Mouse (Mus musculus): ENCODE results near the gene Trpm3. TPM values are rescaled to one million over a fixed set of nuclear protein-coding genes. Genes with fewer than 3 reads are reported as not detected.
A peak's percentile ranks its signal among the peaks of the same experiment; 100 is the strongest.

The Trpm3 gene
- total RNA-seq, 2 experiments from 2014 or later, result 38.9 to 40.3 TPM

DNA sequence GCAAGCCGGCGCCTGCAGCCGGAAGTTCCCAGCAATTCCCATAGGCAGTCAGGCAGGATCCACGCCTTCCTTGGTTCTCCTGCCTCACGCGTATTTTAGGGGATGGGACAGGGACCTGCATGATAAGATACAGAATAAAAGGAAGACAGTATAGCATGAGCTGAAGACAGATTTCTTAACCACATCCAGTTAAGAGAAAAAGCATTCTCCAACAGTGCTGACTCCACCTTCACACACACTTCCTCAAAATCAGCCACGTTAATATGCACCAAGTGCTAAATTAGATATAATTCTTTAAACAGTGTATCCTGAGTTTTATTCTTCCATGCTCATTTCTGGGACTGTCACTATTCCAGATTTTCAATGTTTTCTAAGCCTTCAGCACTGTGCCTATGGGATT is 839.9 kb downstream of the Trpm3 start:
- no peak overlapping the region for H3K4me3 ChIP-seq
- no peak for TF ChIP-seq CTCF (IDR thresholded peaks at IDR 0.05)
- peak overlapping the region; percentile 64; the same call in 1 of the 2 replicates for H3K27ac ChIP-seq
- no peak for DNase-seq (ENCODE audit: extremely low spot score in 1 of 2, low spot score in 2 of 2)
- intact Hi-C loops (cut with DNase I), result loop anchor here (2.0 to 5.0 kb wide), 2 partner anchors 48 to 61 kb away; no protein-coding TSS in a partner anchor

DNA sequence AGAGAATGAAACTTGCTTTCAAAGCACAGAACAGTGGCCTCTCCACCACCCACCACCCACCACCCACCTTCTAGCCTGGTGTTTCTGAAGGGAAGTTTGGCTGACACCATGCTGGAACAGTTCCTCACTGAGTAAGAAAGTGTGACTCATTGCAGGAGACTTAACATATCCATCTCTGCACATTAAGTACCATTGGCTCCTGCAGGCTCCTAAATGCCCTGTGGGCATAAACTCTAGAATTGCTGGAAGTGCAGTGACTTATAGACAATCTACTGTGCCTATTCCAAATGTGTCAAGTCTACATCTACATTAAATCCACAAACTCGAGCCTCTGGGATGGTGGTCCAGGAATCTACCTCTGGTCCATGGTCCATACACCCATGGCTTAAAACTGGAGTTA is 840.3 kb downstream of the Trpm3 start:
- intact Hi-C loops (cut with DNase I), result loop anchor here (2.0 to 5.0 kb wide), 2 partner anchors 48 to 62 kb away; no protein-coding TSS in a partner anchor
- no peak for TF ChIP-seq CTCF (IDR thresholded peaks at IDR 0.05)
- Histone ChIP-seq H3K27ac (peak overlapping the region; percentile 64; the same call in 1 of the 2 replicates), H3K4me3 (no peak overlapping the region)
- no peak for DNase-seq (ENCODE audit: extremely low spot score in 1 of 2, low spot score in 2 of 2)

DNA sequence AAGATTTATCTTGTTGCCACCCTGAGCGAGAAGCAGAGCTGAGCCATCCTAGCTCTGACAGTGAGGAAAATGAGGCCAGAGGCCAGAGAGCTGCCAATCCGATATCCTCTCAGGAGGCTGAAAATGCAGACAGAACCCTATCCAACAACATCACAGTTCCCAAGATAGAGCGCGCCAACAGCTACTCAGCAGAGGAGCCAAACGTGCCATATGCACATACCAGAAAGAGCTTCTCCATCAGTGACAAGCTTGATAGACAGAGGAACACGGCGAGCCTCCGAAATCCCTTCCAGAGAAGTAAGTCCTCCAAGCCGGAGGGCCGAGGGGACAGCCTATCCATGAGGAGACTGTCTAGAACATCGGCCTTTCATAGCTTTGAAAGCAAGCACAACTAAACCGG is 849.1 kb downstream of the Trpm3 start:
- Histone ChIP-seq H3K4me3 (no peak overlapping the region), H3K27ac (peak overlapping the region; percentile 19; the same call in 1 of the 2 replicates)
- DNase-seq (ENCODE audit: extremely low spot score in 1 of 2, low spot score in 2 of 2), result no peak
- intact Hi-C loops (cut with DNase I), result no loop called here
- TF ChIP-seq CTCF (IDR thresholded peaks at IDR 0.05), result no peak

DNA sequence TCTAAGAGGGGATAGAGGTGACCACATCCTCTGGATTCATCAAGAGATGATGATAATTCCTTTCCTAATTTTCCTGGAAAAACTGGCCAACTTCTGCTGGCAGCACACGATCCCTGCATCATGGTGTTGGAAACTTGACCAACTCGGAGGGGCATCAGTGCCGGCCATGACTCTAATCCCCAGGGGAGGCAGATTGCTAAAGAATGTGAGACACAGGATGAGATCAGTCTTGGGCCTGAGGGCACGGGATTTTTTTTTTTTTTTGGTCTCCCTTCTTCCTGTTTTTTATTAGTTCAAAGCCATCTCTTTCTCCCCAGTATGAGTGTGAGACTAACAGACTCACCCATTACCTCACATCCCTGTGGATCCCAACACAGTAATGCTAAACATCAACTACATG is 855.1 kb downstream of the Trpm3 start:
- Histone ChIP-seq H3K27ac (no peak overlapping the region), H3K4me3 (no peak overlapping the region)
- intact Hi-C loops (cut with DNase I), result no loop called here
- DNase-seq (ENCODE audit: extremely low spot score in 1 of 2, low spot score in 2 of 2), result no peak
- no peak for TF ChIP-seq CTCF (IDR thresholded peaks at IDR 0.05)

DNA sequence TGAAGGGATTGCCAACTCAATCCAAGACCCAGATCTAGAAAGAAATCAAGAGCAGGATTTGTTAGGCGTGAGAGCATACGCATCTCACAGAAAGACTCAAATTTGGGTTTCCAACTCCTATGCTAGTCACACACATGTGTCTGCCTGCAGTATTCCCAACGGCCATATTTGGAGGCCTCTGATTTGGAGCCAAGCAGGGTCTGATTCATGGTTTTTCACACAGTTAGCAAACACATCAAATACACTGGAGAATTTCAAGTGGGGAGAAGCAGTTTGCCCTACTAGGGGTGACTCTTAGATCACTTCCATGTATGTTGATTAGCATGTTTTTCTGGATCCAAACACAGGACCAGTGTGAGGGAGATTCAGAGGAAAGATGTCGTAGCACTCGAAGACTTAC is 855.7 kb downstream of the Trpm3 start:
- Histone ChIP-seq H3K4me3 (no peak overlapping the region), H3K27ac (no peak overlapping the region)
- DNase-seq (ENCODE audit: extremely low spot score in 1 of 2, low spot score in 2 of 2), result no peak
- no peak for TF ChIP-seq CTCF (IDR thresholded peaks at IDR 0.05)
- intact Hi-C loops (cut with DNase I), result no loop called here

DNA sequence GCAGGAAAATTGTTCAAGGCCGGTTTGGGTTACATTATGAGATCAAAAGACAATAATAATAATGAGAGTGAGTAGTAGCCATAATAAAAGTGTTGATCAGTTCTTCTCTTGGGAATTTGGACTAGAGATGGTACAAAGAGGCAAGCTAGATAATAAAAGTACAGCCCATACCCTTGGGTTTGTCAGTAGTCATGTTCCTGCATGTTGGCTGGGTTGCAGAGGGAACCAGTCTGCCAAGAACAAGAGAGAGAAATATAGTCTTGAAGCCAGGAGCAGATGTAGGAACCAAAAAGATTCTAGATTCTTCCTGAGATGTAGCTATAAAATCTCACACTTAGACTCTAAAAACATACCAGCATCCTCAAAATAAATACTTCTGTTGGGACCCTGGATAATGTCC is 861.4 kb downstream of the Trpm3 start:
- intact Hi-C loops (cut with DNase I), result no loop called here
- no peak for DNase-seq (ENCODE audit: extremely low spot score in 1 of 2, low spot score in 2 of 2)
- TF ChIP-seq CTCF (IDR thresholded peaks at IDR 0.05), result no peak
- no peak overlapping the region for H3K4me3 ChIP-seq
- no peak overlapping the region; the same call in 1 of the 2 replicates for H3K27ac ChIP-seq

DNA sequence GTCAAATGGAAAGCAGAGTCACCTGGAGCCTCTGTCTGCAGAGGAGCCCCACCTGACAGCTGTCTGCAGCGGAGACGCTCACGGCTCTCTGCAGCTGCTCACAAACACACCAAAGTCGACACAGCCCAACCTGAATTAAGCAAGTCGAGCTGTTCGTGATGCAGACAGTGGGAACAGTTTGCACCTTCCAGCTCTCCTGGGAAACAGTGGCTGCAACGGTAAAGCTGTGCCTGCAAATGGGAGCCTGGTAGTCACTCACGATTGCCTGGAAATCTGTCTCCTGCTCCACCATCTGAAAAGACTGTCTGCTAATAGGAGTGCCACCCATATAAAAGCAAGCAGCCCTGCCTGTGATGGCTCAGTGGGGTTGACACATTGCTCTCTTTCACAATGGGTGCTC is 865.0 kb downstream of the Trpm3 start:
- Histone ChIP-seq H3K4me3 (no peak overlapping the region), H3K27ac (peak overlapping the region; percentile 30; the same call in 1 of the 2 replicates)
- peak; percentile 33 to 49 for DNase-seq (ENCODE audit: extremely low spot score in 1 of 2, low spot score in 2 of 2)
- TF ChIP-seq CTCF (IDR thresholded peaks at IDR 0.05), result no peak
- intact Hi-C loops (cut with DNase I), result no loop called here

DNA sequence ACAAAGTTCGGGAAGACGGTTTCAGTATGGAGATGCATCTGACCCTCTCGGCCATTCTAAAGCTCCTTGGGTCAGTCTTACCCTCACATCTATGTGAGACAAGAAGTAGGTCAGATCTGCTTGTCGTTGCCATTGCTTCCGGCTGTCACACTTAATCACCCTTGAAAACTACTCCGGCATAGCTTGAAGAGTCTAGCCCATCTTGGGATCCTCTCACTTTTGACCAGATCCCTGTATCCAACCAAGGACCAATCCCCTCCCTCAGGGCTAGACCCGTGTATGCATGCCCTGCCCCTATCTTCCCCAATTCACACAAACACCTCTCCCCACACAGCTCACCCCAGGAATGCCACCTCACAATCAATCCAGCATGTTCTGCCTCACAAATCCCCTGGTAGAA is 867.0 kb downstream of the Trpm3 start:
- no peak overlapping the region for H3K4me3 ChIP-seq
- TF ChIP-seq CTCF (IDR thresholded peaks at IDR 0.05), result no peak
- intact Hi-C loops (cut with DNase I), result loop anchor here (2.0 kb wide), 1 partner anchor 129 kb away; no protein-coding TSS in a partner anchor
- DNase-seq (ENCODE audit: extremely low spot score in 1 of 2, low spot score in 2 of 2), result no peak
- H3K27ac ChIP-seq, result no peak overlapping the region

DNA sequence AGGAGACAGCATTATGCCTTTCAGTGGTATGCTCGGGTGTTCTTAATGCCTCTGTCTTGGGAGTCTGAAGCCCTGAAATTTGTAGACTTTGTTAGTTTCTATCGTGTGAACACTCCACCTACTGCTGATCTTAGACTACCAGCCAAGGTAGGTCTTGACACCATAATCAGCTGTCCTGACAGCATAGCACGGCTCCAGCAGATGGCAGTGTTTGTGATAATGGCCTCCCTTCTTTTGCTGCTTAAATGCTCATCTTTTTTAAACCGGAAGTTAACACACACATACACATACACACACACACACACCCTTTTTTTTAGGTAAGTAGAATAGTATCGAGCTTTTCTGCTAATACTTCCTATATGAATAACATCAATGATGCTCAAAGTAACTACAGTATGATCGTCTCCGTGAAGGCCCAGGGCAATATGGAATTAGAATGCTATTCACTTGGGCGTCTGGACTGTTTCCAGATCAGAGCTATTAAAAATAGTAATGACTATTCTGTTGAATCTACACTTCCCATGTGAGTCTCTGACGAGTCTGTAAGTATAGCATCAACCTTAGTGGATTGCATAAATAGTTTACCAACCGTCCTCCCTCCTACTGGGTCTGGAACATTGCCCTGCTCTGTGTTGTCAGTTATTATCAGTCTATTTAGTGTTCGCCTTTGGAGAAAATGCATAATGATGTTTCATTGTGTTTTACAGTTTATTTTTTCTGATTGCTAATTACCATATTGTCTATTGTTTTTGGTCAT is 867.8 kb downstream of the Trpm3 start:
- H3K4me3 ChIP-seq, result no peak overlapping the region
- intact Hi-C loops (cut with DNase I), result loop anchor here (2.0 kb wide), 1 partner anchor 128 kb away; no protein-coding TSS in a partner anchor
- peak in 1 of 2 experiments; percentile 32 for DNase-seq (ENCODE audit: extremely low spot score in 1 of 2, low spot score in 2 of 2)
- peak; percentile 61 for TF ChIP-seq CTCF (IDR thresholded peaks at IDR 0.05)
- H3K27ac ChIP-seq, result peak overlapping the region; percentile 5; the same call in 1 of the 2 replicates

DNA sequence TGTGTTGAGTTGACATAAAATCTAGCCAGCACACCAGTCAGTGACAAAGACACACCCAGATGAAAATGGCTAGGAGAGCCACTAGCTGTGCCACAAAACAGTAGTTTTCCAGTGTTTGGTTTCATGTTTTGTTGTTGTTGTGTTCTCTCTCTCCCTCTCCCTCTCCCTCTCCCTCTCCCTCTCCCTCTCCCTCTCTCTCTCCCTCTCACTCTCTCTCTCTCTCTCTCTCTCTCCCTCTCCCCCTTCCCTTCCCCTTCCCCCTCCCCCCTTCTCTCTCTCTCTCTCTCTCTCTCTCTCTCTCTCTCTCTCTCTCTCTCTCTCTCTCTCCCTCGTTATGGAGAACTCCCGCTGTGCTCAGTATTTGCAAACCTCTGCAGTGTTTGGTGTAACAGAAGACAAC is 874.8 kb downstream of the Trpm3 start:
- intact Hi-C loops (cut with DNase I), result no loop called here

DNA sequence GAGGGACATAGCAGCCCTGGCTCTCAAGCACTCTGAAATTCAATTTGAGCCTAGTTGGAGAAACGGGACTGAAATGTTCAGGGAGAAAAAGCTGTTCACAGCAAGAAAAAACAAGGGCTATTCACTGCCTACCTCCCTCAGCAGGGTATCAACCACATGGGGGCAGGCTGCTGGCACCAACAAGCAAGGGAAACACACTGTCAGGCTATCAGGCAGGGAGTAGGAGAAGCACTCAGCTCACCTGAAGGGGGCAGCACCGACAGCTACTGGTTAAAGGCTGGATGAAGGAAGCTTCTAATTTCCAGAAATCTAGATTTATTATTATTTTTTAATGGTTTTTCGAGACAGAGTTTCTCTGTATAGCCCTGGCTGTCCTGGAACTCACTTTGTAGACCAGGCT is 876.7 kb downstream of the Trpm3 start:
- no peak for DNase-seq (ENCODE audit: extremely low spot score in 1 of 2, low spot score in 2 of 2)
- intact Hi-C loops (cut with DNase I), result no loop called here
- TF ChIP-seq CTCF (IDR thresholded peaks at IDR 0.05), result peak; percentile 57

More for the DNA sequence above, 874.8 kb downstream of the Trpm3 start:
- no peak for TF ChIP-seq CTCF (IDR thresholded peaks at IDR 0.05)
- no peak overlapping the region for H3K4me3 ChIP-seq
- H3K27ac ChIP-seq, result no peak overlapping the region
- no peak for DNase-seq (ENCODE audit: extremely low spot score in 1 of 2, low spot score in 2 of 2)

DNA sequence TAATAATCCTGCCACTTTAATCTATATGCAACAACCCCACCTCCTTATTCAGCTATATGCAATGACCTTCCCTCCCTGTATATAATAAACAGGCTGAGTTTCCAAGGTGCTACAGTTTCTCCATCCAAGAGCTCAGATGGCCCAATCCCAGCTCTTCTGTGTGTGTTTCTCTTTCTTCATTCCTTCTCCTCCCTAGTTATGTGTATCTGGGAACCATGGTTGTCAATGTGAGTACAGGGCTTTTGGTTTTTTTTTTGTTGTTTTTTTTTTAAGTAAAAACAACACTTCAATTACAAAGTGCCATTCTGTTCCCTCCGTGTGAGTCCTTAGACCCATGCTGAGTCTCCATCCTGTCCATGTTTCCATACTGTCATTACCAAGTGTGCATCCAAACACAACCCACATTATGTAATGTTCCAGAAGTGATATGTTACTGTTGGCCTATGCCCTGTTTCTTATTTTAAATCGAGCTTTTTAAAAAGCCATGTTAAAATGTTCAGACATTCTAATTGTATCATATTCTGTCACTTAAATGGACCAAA is 879.4 kb downstream of the Trpm3 start:
- H3K4me3 ChIP-seq, result no peak overlapping the region
- DNase-seq (ENCODE audit: extremely low spot score in 1 of 2, low spot score in 2 of 2), result no peak
- intact Hi-C loops (cut with DNase I), result no loop called here
- H3K27ac ChIP-seq, result no peak overlapping the region
- TF ChIP-seq CTCF (IDR thresholded peaks at IDR 0.05), result no peak

More for the DNA sequence above, 876.7 kb downstream of the Trpm3 start:
- Histone ChIP-seq H3K27ac (no peak overlapping the region), H3K4me3 (no peak overlapping the region)

All from left cerebral cortex, adult 2 months (tissue).